ENCODE assay signal across 9 mouse cellular contexts in the genomic region with DNA sequence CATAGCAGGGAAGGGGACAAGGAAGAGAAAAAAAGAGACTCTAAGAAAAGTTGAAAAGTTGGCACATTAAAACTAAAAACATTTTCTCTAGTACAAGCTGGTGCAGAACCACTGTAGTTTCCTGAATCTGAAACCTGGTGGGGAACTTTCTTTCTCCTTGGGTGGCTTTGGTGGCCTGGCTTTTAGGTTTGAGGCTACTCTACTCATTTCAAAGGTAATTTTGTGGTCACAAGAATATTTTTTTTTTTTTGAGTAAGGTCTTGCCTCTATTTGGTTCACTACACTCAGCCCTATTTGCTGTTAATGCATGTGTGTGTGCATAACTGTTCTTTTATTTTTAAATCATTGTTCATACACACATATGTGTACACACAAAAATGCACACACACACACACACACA. TPM values are rescaled to one million over a fixed set of nuclear protein-coding genes. Genes with fewer than 3 reads are reported as not detected.
DNase-seq lines count a peak whose midpoint lies in the region; ATAC-seq and TF ChIP-seq lines count a peak whose summit lies in the region.
"Had no signal": no experiment of that assay in that cellular context is flagged by ENCODE, and none has a peak within 500 bp of the region (broad histone marks: within the 10 kb centered on the region; RNA-seq: fewer than 3 reads in every experiment).

No protein-coding gene starts in this region.

- no peaks in the 10 kb centered on the region for H3K9me3 ChIP-seq in heart, embryonic 16.5 days (replicated peaks; ENCODE audit: control insufficient read depth, low read length)
- no peaks in the 10 kb centered on the region for H3K9me3 ChIP-seq in embryonic facial prominence, embryonic 13.5 days
- H3K9me3 ChIP-seq in hindbrain, embryonic 16.5 days (ENCODE audit: control insufficient read depth, low read length): no peaks in the 10 kb centered on the region
- H3K9me3 ChIP-seq in midbrain, postnatal 0 days (ENCODE audit: low read length): no peaks in the 10 kb centered on the region

- peak overlapping the region; percentile 88 for H3K4me2 ChIP-seq in heart, embryonic 16.5 days (ENCODE audit: low read depth, low read length)
- H3K4me2 ChIP-seq in embryonic facial prominence, embryonic 13.5 days: peak overlapping the region; percentile 89
- peak overlapping the region; percentile 96 for H3K4me2 ChIP-seq in hindbrain, embryonic 16.5 days (ENCODE audit: low read length)
- H3K4me2 ChIP-seq in midbrain, postnatal 0 days (ENCODE audit: low read depth, low read length, poor library complexity, severe bottlenecking): peak overlapping the region; percentile 90

- H3K4me1 ChIP-seq in heart, embryonic 16.5 days (ENCODE audit: control insufficient read depth, insufficient read depth, low read length): peaks cover 14% of the 10 kb centered on the region
- H3K4me1 ChIP-seq in embryonic facial prominence, embryonic 13.5 days: peaks cover 8% of the 10 kb centered on the region
- peaks cover 4% of the 10 kb centered on the region; the same call in 1 of the 2 replicates for H3K4me1 ChIP-seq in hindbrain, embryonic 16.5 days (ENCODE audit: control insufficient read depth, insufficient read depth, low read depth, low read length)
- no peaks in the 10 kb centered on the region for H3K4me1 ChIP-seq in midbrain, postnatal 0 days (ENCODE audit: insufficient read depth, low read length)

- H3K27me3 ChIP-seq in heart, embryonic 16.5 days (ENCODE audit: control insufficient read depth, insufficient read depth, low read length): no peaks in the 10 kb centered on the region
- H3K27me3 ChIP-seq in embryonic facial prominence, embryonic 13.5 days: peaks cover 20% of the 10 kb centered on the region
- H3K27me3 ChIP-seq in hindbrain, embryonic 16.5 days (replicated peaks; ENCODE audit: control insufficient read depth, insufficient read depth, low read length): no peaks in the 10 kb centered on the region
- H3K27me3 ChIP-seq in midbrain, postnatal 0 days (ENCODE audit: insufficient read depth, low read length): no peaks in the 10 kb centered on the region

- no peak for TF ChIP-seq CTCF in midbrain, postnatal 0 days (IDR thresholded peaks at IDR 0.05)
- TF ChIP-seq CTCF in gastrocnemius, adult 2 months (IDR thresholded peaks at IDR 0.05): no peak

- no peaks in the 10 kb centered on the region for H3K36me3 ChIP-seq in heart, embryonic 16.5 days (ENCODE audit: control insufficient read depth, insufficient read depth)
- H3K36me3 ChIP-seq in embryonic facial prominence, embryonic 13.5 days: no peaks in the 10 kb centered on the region
- H3K36me3 ChIP-seq in hindbrain, embryonic 16.5 days (ENCODE audit: control insufficient read depth, insufficient read depth, low read length): no peaks in the 10 kb centered on the region
- no peaks in the 10 kb centered on the region for H3K36me3 ChIP-seq in midbrain, postnatal 0 days (ENCODE audit: insufficient read depth, low read length)

- intact Hi-C loops in gastrocnemius, adult 2 months (cut with DNase I): no loop called here

- DNase-seq in heart, adult 9 months (ENCODE audit: low spot score in 2 of 2): no peak
- no peak for DNase-seq in midbrain, postnatal 0 days (ENCODE audit: low spot score)
- DNase-seq in gastrocnemius, adult 2 months: no peak
- DNase-seq in adrenal gland, postnatal 25 days: no peak
- no peak for DNase-seq in layer of hippocampus, postnatal 10 days (ENCODE audit: low spot score in 2 of 2)

- no peak overlapping the region for H3K9ac ChIP-seq in heart, embryonic 16.5 days (ENCODE audit: low read length)
- peak overlapping the region; percentile 74; the same call in 1 of the 2 replicates for H3K9ac ChIP-seq in embryonic facial prominence, embryonic 13.5 days
- no peak overlapping the region; the same call in 1 of the 2 replicates for H3K9ac ChIP-seq in hindbrain, embryonic 16.5 days (ENCODE audit: low read depth, low read length)
- no peak overlapping the region for H3K9ac ChIP-seq in midbrain, postnatal 0 days (replicated peaks; ENCODE audit: low read length, poor library complexity, severe bottlenecking)

- H3K27ac ChIP-seq in heart, embryonic 16.5 days (ENCODE audit: low read length): no peak overlapping the region
- no peak overlapping the region for H3K27ac ChIP-seq in embryonic facial prominence, embryonic 13.5 days
- no peak overlapping the region for H3K27ac ChIP-seq in hindbrain, embryonic 16.5 days (ENCODE audit: low read depth, low read length)
- H3K27ac ChIP-seq in midbrain, postnatal 0 days (ENCODE audit: low read depth, low read length): no peak overlapping the region
- H3K27ac ChIP-seq in gastrocnemius, adult 2 months: no peak overlapping the region

- peak overlapping the region; percentile 69 for H3K4me3 ChIP-seq in heart, embryonic 16.5 days (ENCODE audit: low read length)
- peak overlapping the region; percentile 52 for H3K4me3 ChIP-seq in embryonic facial prominence, embryonic 13.5 days
- peak overlapping the region; percentile 67 for H3K4me3 ChIP-seq in hindbrain, embryonic 16.5 days (ENCODE audit: low read length)
- peak overlapping the region; percentile 63 for H3K4me3 ChIP-seq in midbrain, postnatal 0 days (ENCODE audit: low read depth, low read length)
- no peak overlapping the region for H3K4me3 ChIP-seq in gastrocnemius, adult 2 months

- no peak for ATAC-seq in heart, embryonic 16.5 days (replicated peaks; ENCODE audit: extremely low read depth, insufficient read depth, low FRiP score)
- no peak for ATAC-seq in embryonic facial prominence, embryonic 13.5 days (ENCODE audit: insufficient number of reproducible peaks, insufficient read depth, low FRiP score, low TSS enrichment, low read depth)
- no peak for ATAC-seq in hindbrain, embryonic 16.5 days
- ATAC-seq in midbrain, postnatal 0 days (ENCODE audit: low FRiP score): no peak

RNA-seq across cellular contexts. Expression of a gene that starts 0.4 kb away (rescaled TPM):
- polyA plus RNA-seq in heart, embryonic 16.5 days (2015; fragmentation: Nextera tagmentation; extraction: Ambion mirVana): 42.7 and 43.7 TPM in 2 replicates
- 5.7 and 6.7 TPM in 2 replicates for polyA plus RNA-seq in embryonic facial prominence, embryonic 13.5 days (2015; fragmentation: Nextera tagmentation; extraction: Ambion mirVana)
- 29.3 and 30.0 TPM in 2 replicates for polyA plus RNA-seq in hindbrain, embryonic 16.5 days (2015; fragmentation: Nextera tagmentation; extraction: Ambion mirVana)
- total RNA-seq in midbrain, postnatal 0 days (2014; rRNA removed): 42.1 and 45.7 TPM in 2 replicates
- 21.4 and 22.8 TPM in 2 replicates for polyA plus RNA-seq in midbrain, postnatal 0 days (2015; fragmentation: Nextera tagmentation; extraction: Ambion mirVana)
- total RNA-seq in gastrocnemius, adult 2 months (2021): 1 to 10 TPM; 6.2 to 6.3 TPM
- total RNA-seq in adrenal gland, postnatal 25 days (2021): 17.8 and 23.9 TPM in 2 replicates
- 10 to 100 TPM; 37.1 to 37.5 TPM for total RNA-seq in layer of hippocampus, postnatal 10 days (2021)
- total RNA-seq: monocyte, adult 5-6 weeks had no signal
